Mouse (Mus musculus) lung, adult 2 months (tissue): ENCODE data around the gene Krtap5-2. TPM values are rescaled to one million over a fixed set of nuclear protein-coding genes. Genes with fewer than 3 reads are reported as not detected.
"Not testable (repeated sequence)": the region's sequence is repeated elsewhere in the genome, so short reads cannot be mapped to it uniquely, and the experiment has no call there.

Source experiments
- DNase-seq: peaks from one replicate; pipeline ENCODE4 v3.0.0; 2022
- H3K4me1 ChIP-seq: fragments of 200-500 bp; 2 replicates; pipeline ENCODE4 v1.6.1; 2011; ENCODE audit warnings: low read length; ENCODE audit not compliant: control insufficient read depth, insufficient read depth
- H3K4me3 ChIP-seq: fragments of 200-500 bp; replicated peaks from 2 replicates; pipeline ENCODE3; 2011; ENCODE audit warnings: low read depth, mild to moderate bottlenecking, control low read depth, low read length; ENCODE audit errors: extremely low read depth
- CTCF ChIP-seq: fragments of 200-500 bp; IDR thresholded peaks from 2 replicates; pipeline ENCODE4 v1.5.1; 2011; ENCODE audit warnings: mild to moderate bottlenecking, low read length, control low read depth; ENCODE audit not compliant: insufficient read depth
- POLR2A ChIP-seq: fragments of 200-500 bp; IDR thresholded peaks from 2 replicates; pipeline ENCODE4 v1.6.1; 2011; ENCODE audit warnings: low read depth, mild to moderate bottlenecking, control low read depth, low read length, borderline replicate concordance; ENCODE audit errors: extremely low read depth
- WGBS: fragments of 180-500 bp; shearing (Covaris S2); methylation state at CpG from one replicate; pipeline ENCODE4 v1.1.7; 2018; 5-methylcytosine and 5-hydroxymethylcytosine counted together
- polyA plus RNA-seq: library from polyadenylated mRNA; depleted of rRNA; stranded (reverse); fragments of >200 nt; gene quantifications from 2 replicates; pipeline ENCODE4 v1.2.3, GENCODE M21; 2012; rRNA removed

Gene Krtap5-2
- polyA plus RNA-seq, result not detected in 2 replicates

DNA sequence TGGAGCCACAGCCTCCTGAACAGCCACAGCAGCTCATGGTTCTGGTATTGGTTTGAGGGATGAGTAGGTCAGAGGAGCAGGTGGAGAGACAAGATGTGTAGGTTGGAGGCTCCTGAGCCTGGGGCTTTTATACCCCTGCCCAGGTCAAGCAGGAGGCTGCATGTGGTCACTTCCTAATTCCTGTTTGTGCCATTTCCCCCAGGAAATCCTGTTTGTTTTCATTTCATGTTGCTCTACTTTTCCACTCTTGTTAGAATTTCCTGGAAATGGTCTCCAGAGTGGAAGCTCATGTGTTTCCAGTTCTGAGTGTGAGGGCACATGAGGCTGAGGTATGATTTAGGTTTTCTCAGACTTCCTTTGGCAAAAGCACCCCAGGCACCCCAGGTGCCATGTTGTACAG is at the start of gene Krtap5-2:
TSS of gene Krtap5-2 (minus strand) at position 101 of the 400 bp plus-strand sequence.
- not testable (repeated sequence) for DNase-seq, H3K4me3 ChIP-seq, H3K4me1 ChIP-seq

DNA sequence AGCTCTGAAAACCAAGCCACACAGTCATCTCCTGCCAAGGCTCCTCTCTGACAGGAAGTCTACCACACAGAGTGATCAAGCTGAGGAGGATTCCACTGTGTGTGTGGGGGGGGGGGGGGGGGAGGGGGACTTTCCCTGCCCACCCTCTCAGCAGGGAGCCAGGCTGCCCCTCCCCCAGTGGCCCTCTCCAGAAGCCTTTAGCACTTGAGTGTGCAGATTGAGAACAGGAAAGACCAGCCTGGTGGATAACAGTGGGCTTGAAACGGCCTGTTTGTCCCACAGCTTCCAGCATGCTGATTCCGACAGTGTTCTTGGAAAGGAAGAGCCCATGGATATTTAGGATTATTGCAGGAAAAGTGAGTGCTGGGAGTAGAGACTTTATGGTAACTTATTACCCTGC is 48.7 kb upstream of the Krtap5-2 start:
- DNase-seq, result no peak
- H3K4me1 ChIP-seq, result no peaks in the 10 kb centered on the region
- WGBS, result 27% methylated on average over 2 of the region's 2 CpGs
- no peak overlapping the region for H3K4me3 ChIP-seq
- TF ChIP-seq POLR2A (no peak), CTCF (no peak)

DNA sequence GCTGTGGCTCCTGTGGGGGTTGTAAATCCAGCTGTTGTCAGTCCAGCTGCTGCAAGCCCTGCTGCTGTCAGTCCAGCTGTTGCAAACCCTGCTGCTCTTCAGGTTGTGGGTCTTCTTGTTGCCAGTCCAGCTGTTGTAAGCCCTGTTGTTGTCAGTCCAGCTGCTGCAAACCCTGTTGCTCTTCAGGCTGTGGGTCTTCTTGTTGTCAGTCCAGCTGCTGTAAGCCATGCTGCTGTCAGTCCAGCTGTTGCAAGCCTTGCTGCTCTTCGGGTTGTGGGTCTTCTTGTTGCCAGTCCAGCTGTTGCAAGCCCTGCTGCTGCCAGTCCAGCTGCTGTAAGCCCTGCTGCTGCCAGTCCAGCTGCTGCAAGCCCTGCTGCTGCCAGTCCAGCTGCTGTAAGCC is 36.3 kb upstream of the Krtap5-2 start:
- not testable (repeated sequence) for H3K4me3 ChIP-seq, H3K4me1 ChIP-seq, DNase-seq
- 45% methylated on average over 1 of the region's 1 CpGs for whole genome bisulfite sequencing

DNA sequence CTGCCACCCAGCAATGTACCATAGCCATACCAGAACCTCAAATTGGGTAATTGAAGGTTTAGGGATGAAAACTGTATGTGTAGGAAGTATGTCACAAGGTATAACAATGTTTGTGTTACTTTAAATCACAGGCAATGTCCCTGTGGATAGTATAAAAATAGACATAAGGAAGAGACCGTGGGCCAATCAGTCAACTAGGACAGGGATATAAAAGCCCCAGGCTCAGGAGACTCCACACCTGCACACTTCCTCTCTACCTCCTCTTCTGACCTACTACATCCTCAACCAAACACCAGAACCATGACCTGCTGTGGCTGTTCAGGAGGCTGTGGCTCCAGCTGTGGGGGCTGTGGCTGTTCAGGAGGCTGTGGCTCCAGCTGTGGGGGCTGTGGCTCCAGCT is 35.8 kb upstream of the Krtap5-2 start, which contains the start of gene Gm7579:
TSS of gene Gm7579 (plus strand) at position 301 of the 400 bp plus-strand sequence.
- Histone ChIP-seq H3K4me1 (no peaks in the 10 kb centered on the region), H3K4me3 (no peak within 1 kb of the TSS)
- TF ChIP-seq POLR2A, result no peak
- TF ChIP-seq CTCF, result no peak
- 53% methylated on average over 1 of the region's 1 CpGs for WGBS
- DNase-seq, result no peak

DNA sequence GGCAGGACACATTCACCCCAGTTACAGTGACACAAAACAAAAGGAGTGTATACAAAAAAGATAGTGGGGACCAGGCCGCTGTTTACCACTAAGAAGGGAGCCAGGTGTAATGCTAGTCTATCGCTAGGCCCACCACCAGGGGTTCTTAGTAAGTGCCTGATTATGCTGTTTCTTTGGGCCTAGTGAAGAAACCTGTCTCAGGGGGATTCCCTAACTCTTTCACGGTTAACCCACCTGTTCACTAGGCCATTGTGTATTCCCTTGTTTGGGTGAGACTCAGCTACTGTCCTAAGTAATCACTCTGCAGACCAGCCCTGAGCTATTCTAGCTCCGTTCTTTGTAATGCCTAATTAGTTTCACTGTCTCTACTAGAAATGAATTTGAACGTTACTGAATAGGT is 31.1 kb upstream of the Krtap5-2 start:
- WGBS, result 81% methylated on average over 5 of the region's 5 CpGs
- not testable (repeated sequence) for H3K4me3 ChIP-seq, H3K4me1 ChIP-seq, DNase-seq

DNA sequence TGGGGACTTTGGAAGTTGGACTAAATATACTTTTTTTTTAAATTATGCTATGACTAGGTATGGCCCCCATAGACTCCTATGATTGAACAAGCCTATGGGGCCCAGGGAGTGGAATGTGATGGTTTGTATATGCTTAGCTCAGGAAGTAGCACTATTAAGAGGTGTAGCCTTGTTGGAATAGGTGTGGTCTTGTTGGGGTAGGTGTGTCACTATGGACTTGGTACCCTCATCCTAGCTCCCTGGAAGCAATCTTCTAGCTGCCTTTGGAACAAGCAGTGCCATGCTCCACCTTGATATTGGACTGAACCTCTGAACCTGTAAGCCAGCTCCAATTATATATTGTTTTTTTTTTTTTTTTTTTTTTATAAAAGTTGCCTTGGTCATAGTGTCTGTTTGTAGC is 29.7 kb upstream of the Krtap5-2 start:
- Histone ChIP-seq H3K4me1 (no peaks in the 10 kb centered on the region), H3K4me3 (no peak overlapping the region)
- DNase-seq, result no peak
- TF ChIP-seq CTCF (no peak), POLR2A (no peak)

- Histone ChIP-seq H3K4me3 (no peak within 1 kb of the TSS), H3K4me1 (no peaks in the 10 kb centered on the region)
- no peak for DNase-seq
- 47% methylated on average over 1 of the region's 1 CpGs for WGBS
- TF ChIP-seq CTCF (no peak), POLR2A (no peak)
Measured at GRCm38 (mm10) chr7:142201064-142201463, 25.3 kb upstream of the Krtap5-2 start, which contains the start of gene Krtap5-3. Gene Krtap5-3, plus strand, starts transcription at chr7:142201364.

DNA sequence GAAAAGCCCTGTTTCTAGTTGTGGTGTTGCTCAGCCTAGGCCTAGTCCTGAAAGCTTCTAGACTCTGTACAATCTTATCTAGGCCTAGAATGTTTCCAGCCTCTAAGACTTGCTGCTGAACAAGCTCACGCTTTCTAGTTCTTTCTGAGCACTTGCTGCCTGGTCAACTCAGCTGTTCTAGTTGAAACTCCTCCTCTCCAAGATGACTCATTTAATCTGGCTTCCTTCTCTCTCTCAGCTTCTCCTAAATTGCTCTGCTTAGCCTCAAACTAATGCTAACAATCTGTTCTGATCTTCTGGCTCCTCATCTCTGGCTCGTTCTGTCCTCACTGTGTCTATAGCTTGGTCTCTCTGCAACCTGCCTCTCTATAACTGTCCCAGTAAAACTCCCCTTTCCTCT is 22.9 kb upstream of the Krtap5-2 start:
- Histone ChIP-seq H3K4me1 (no peaks in the 10 kb centered on the region), H3K4me3 (no peak overlapping the region)
- TF ChIP-seq CTCF (no peak), POLR2A (no peak)
- WGBS, result 66% methylated on average over 2 of the region's 2 CpGs
- no peak for DNase-seq

- DNase-seq, result no peak
- WGBS, result 21% methylated on average over 2 of the region's 2 CpGs
- no peak for TF ChIP-seq CTCF
- TF ChIP-seq POLR2A, result no peak
- Histone ChIP-seq H3K4me3 (no peak within 1 kb of the TSS), H3K4me1 (no peaks in the 10 kb centered on the region)
Measured at GRCm38 (mm10) chr7:142190289-142190688, 14.5 kb upstream of the Krtap5-2 start, which contains the start of gene Gm10153. Gene Gm10153, minus strand, starts transcription at chr7:142190389.

DNA sequence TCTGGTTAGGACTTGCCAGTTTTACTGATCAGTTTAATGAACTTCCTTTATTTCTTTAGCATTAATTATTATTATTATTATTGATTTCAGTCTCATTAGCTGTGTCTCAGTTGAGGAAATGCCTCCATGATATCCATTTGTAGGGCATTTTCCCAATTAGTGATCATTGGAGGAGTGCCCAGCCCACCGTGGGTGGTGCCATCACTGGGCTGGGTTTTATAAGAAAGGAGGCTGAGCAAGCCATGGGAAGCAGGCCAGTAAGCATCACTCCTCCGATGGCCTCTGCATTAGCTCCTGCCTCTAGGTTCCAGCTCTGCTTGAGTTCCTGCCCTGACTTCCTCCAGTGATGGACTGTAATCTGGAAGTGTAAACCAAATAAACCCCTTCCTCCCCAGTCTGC is 12.4 kb upstream of the Krtap5-2 start:
- H3K4me1 ChIP-seq, result no peaks in the 10 kb centered on the region
- TF ChIP-seq POLR2A, result no peak
- TF ChIP-seq CTCF, result no peak
- no peak for DNase-seq

DNA sequence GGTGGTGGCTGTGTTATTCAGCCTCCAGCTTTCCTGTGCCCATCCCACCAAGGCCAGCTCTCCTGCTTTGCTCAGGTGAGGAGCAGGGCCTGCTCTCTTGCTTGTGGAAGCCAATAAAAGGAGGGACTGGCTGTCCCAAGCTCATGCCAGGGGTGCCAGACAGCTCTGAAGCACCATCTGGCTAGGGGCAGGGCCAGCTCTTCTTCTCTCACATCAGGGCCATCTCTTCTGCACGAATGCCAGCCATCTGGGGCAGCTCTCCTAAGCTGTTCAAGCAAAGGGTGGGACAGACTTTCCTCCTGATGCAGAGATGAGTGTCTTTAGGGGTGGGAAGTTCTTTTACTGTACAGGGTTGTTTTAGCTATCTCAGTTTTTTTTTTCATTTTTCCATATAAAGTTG is 5.2 kb upstream of the Krtap5-2 start:
- Histone ChIP-seq H3K4me3 (no peak overlapping the region), H3K4me1 (no peaks in the 10 kb centered on the region)
- no peak for DNase-seq
- TF ChIP-seq POLR2A (no peak), CTCF (no peak)
- WGBS, result 23% methylated on average over 1 of the region's 1 CpGs

More for the DNA sequence above, 12.4 kb upstream of the Krtap5-2 start:
- H3K4me3 ChIP-seq, result no peak overlapping the region
- 60% methylated on average over 2 of the region's 2 CpGs for WGBS
